Mouse (Mus musculus) adrenal gland, postnatal 14 days (tissue): ENCODE data around the gene Khdc3. TPM values are rescaled to one million over a fixed set of nuclear protein-coding genes. Genes with fewer than 3 reads are reported as not detected.
"Not testable (repeated sequence)": the region's sequence is repeated elsewhere in the genome, so short reads cannot be mapped to it uniquely, and the experiment has no call there.

Source experiments
- DNase-seq: peaks from one replicate; pipeline ENCODE4 v3.0.0; 2021; ENCODE audit warnings: mixed read lengths
- long read RNA-seq, 2 experiments: library from polyadenylated mRNA; stranded (forward); transcript quantifications; one replicate each; pipeline ENCODE4 v2.0.0; 2021
- total RNA-seq: library from RNA; stranded (reverse); gene quantifications from 2 replicates; pipeline ENCODE4 v1.2.3, GENCODE M21; 2021

Gene Khdc3
- total RNA-seq = 0.19 and 1.1 TPM in 2 replicates
- long read RNA-seq, experiment 1, partial matches to known transcripts = 1 of 1 reads
- long read RNA-seq, experiment 1, other reads (novel, unspliced or antisense) = 0 of 1 reads
- long read RNA-seq, experiment 2 = 0 reads

DNA sequence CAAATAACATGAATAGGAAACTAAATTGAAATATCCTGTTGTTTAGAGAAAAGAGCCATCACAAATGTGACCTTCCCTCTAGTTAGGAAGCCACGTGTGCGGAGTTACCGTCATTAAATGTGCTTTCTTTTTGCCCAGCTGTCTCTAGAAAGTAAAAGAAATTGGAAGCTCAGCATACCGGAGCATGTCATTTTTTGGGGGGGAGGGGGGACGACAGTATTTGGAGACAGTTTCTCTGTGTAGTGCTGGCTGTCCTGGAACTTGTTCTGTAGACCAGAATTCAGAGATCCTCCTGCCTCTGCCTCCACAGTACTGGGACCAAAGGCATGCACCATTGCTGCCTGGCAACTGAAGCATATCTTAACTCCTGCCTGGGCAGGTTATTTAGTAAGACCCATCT is at the start of gene Khdc3:
Khdc3 (plus strand) TSS at position 301 of the 400 bp plus-strand sequence.
- no peak for DNase-seq

DNA sequence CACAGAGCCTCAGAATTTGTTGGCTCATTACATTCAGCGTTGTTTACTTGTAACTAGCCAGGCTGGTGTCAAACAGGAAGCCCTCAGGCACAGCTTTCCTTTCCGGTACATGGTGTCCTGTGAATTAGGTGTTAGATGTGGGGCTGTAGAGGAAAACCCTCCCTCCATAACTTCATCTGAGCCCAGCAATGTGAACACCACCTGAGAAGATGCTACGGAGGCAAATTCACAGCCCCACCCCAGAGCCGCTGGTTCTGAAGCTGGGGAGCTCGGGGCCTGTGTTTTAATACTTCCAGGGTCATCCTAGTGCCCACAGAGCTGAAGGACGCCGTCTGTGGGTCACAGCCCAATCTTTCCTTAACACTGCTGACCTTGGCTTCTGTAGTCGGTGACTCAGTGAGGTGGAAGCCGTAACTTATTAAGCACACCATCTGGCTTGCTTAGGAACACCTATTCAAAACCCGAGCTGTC is 46.2 kb upstream of the Khdc3 start:
- DNase-seq = peak; percentile 65

DNA sequence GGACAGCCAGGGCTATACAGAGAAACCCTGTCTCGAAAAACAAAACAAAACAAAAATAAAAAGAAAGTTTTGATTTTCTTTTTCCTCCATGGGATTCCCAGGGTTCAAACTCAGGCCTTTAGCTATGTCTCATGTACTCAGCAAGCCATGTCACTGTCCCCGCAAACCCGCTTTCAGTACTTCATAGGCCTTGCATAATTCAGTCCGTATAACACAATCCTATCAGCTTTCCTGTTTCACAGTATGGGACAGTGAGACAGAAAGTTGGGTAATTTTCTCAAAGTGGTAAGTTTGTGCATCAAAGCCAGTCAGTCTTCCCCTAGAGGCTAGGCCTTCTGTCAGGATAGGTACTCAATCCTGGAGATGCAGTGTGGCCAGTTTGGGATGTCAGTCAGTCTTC is 42.4 kb upstream of the Khdc3 start:
- no peak for DNase-seq

DNA sequence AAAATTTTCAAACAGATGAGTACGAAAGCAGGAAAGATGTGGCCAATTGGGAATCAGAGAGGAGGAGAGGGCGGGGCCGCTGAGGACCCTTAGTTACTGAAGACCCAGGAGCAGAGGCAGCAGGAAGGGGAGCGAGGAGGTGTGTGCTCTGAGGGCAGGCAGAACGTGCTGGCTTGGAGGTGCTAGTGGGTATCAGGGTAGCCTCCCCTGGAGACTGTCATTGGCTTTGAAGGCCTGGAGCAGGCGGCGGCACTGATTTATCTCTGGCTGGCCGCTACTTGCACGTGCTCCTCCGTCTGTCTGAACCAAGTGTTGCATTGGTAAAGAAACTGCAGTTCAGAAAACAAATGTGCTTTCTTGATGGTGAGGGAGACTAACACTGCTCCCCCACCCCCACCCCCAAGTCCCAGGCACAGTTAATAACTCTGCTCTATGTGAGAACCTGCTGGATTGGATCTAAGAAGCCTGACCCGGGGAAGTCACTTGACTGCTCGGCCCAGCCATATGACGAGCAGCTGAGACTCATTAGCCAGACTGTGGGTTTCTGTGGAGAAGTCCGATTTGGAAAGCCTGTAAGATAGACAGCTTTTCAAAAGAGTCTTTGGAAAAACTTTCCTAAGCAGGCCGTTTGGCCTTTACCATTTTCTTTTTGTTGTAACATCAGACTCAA is 37.9 kb upstream of the Khdc3 start:
- peak; percentile 55 for DNase-seq

DNA sequence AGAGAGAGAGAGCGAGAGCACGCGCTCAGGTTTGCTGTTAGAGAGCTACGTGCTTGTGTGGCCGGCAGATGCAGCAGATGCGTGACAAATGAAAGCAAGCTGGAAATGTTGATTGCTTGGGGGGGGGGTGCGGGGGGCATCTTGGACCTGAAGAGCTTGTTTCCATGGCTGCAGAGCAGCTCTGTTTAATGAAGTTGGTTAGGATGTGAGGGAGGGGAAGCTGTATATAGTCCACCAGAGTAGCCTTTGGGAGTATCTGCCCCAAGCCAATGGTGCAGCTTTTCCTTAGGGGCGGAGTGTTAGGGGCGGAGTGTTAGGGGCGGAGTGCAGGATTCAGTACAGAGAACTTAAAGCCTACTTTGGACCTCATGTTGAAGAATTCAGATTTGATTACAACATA is 34.5 kb upstream of the Khdc3 start:
- DNase-seq = peak; percentile 20

DNA sequence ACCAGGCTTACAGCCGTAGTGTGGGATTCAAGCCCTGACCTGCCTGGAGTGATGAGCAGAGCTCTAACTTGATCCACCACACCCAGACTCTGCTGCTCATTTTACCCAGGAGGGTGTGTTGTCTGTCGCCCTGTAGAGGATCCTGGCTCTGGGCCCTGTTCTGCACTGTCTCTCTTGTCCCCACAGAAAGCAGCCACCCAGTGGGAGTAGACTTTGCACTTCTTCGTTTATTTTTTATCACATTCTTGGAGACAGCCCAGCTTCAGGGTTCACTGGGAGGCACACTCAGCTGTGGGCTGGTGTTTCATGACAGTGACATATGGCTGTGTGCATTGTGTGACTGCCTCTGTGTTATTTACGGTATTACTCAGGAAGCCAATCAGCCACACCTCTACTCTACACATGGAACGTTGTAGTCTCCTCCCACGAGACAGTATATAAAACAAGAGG is 33.4 kb upstream of the Khdc3 start:
- DNase-seq = no peak

DNA sequence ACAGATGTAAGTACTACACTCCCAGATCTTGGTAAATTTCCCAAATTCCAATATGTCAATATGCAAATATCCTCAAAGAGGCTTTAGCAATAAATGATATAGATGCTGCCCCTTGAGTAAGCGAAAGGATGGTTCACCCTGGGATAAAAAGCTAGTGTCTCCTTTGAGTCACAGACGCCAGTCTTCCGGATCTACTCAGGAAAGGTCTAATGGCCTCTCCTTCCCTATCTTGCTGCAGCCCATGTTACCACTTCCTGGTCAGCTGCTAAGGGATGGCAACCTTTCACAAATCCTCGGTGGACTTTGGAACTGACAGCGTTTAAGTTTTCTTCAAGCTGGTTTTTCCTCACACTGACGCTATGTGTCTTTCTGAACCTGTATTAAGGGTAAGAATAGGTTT is 32.9 kb upstream of the Khdc3 start:
- no peak for DNase-seq

DNA sequence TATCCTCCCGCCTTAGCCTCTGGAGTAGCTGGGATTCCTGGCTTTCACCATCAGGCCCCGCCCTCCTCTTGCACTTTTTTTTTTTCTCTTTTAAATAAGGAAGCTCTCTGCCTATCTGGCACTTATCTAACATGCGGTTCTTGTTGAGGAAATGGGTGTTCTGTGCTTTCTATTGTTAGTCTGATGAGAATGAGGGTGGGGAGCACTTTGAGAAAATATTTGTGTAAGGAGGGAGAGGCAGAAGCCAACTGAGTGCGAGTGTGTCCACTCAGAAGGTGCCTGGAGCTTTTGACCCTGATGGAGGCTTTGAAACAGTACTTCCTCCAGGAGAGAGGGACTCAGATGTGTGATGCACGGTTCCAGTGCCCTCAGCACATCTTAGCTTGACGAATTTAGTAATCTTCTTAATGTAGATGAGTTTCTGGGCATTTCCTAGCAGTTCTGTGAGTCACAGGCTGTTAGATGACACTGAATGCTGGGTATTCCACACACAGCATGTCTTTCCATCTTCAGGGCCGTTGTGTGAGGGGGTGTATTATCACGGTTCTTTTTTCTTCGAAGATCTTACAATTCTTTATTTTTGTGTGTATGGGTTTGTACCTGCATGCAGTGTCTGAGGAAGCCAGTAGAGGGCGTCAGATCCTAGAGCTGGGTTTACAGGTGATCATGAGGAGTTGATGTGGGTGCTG is 30.5 kb upstream of the Khdc3 start:
- DNase-seq = no peak

DNA sequence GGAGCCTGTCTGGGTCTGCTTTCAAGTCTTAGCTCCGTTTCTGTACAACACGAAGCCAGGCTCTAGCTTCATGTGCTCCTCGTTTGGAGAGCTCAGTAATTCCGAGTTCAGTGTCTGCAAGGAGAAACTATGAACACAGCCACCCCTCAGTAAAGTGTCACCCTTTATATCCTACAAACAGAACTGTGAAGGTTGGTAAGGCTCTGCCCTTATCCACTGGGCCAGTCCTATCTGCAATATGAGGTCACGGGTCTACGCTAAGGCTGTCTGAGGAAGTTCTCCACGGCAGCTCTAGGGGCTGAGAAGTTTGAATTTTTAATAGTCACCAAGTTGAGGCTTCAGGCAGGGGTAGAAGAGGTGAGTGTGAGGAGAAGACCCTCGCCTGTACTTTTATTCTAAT is 29.2 kb upstream of the Khdc3 start:
- DNase-seq = no peak

DNA sequence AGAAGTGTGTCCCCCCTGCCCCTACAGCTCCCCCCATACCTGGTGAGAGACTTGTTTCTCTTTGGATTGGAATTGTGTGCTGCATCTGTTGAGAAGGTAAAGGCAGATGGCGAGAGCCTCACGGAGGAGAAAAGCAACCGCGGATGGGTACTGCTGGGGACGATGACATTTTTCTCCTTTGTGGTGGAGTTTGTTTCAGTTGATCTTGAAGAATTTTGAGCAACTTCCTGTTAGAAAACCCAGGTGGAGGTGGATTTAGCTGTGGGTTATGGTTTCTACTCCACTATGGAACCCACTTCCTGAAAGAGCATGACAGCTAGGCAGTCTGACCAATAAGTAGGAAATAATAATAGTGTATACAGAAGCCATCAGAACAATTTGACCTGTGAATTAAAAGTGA is 28.5 kb upstream of the Khdc3 start:
- no peak for DNase-seq

DNA sequence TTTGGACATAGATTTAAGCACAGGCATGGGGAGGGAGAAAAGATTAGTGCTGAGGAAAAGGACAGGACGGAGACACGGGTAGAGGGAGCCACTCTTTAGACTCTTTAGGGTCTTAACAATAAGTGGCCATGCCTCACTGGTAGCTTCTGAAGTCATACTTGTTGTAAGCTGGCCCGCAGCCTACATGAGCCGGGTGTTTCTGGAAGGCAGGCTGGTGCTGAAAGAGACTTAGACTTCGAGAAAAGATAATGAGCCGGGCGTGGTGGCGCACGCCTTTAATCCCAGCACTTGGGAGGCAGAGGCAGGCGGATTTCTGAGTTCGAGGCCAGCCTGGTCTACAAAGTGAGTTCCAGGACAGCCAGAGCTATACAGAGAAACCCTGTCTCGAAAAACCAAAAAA is 22.3 kb upstream of the Khdc3 start:
- DNase-seq = not testable (repeated sequence)

DNA sequence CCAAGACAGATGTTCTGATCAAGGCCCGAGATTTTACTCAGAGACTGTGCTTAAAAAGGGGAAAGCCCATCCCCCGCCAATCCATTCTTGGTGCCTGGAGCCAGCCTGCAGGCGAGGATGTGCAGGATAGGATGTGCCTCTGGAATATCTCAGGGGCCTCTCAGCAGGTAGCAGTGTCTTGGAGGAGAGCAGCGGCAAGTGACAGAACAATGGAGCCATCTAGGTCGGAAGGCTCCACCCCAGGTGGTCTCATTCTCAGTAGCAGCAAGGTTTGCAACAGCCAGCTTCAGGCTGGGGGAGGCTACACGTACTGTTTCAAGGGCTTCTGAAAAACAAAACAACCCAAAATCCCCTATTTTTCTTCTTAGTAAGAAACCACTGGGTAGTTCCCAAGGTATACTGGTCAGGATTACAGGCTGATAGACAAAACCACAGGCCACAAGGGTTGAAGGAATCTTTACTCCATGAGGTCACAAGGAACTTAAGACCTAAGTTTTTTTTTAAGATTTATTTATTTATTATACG is 21.8 kb upstream of the Khdc3 start:
- no peak for DNase-seq

DNA sequence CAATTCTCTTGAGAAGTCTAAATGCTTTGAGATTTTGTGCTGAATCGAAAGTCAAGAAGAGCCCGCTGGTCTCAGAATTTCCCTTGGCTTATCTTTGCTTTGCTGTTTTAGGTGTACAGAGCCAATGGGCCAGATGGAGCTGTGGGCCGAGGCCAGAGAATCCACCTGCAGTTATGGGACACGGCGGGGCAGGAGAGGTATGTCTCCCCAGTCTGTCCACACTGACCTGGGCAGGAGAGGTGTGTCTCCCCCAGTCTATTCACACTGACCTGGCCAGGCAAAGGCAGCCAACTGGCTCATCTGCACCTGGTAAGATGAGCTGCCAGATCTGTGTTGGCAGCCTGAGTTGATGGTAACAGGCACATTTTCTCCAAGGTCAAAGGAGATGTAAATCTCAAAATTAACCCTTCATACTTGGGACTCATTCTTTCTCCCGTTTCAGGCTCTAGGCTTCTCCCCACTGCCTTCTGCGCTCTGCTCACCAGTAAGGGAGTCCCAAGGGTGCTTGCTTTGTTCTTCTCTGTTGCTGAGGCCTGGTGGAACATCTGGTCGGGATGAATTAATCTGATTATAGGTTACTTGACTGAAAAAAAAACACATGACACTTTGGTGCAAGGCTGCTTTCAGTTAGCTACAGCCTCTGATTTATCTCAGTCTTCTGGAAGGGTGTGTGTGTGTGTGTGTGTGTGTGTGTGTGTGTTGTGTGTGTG is 19.2 kb upstream of the Khdc3 start:
- no peak for DNase-seq

DNA sequence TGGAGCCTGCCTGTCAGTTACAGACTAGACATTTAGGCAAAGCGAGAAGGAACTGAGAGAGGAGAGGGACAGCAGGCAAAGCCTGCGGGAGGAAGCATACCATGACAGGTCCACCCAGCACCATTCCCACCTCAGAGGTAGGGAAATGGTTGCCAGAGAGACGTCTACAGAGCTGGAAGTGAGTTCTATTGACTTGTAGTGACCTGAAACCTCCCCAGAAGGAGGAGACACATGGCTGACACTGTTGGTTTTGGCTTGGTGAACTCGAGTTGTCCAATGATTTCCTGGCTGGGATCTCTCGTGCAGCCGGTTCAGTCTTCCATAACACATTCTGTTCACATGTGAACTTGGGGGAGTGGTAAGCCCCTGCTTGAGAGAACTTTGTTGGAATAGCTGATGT is 17.7 kb upstream of the Khdc3 start:
- no peak for DNase-seq

DNA sequence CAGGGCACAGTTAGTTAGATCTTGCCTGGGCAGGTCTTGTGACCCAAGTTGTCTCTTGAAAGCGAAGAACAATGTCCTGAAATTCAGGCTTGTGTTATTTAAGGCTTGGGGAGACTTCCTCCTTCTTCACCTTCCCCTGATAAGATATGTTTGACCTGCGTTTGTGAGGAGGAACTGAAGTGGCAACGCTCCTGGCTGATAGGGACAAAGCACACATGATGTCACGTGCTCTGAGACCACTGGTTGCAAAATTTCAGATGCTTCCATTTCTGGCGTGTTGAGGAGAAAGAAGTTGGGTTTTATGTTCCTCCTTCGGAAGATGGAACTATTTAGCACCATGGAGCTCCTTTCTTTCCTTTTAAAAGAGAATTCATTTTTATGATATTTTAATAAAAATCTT is 15.8 kb upstream of the Khdc3 start:
- DNase-seq = no peak

DNA sequence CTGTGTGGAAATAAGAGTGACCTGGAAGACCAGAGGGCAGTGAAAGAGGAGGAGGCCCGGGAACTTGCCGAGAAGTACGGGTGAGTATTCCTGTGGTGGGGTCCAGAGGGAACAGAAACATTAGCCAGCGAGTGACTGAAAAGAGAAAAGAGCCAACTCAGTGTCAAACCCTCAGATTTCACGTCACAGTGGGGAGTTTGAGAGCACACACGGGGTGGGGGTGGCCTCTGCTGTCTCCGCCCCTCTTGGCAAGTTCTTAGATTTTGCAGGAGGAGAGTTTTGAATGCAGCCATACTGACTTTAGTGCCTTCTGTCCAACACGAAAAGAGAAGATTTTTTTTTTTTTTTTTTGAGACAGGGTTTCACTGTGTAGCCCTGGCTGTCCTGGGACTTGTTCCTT is 14.5 kb upstream of the Khdc3 start:
- DNase-seq = no peak

DNA sequence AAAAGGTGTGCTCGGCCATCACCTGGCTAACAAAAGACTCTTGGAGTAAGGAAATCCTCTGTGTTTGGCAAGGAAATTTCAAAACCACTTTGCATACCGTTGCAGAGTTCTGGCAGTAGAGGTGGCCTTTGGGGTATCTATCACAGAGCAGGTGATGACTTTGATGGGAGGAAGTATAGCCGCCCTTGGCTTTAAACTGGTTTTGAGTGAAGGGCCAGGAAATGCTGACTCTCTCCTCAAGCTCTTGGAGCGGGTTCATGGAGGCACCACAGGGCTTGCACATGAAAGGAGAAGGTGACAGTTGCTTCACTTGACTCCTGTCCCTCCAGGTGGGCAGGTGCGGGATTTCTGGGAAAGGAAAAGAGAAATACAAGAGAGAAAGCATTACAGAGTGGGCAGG is 14.1 kb upstream of the Khdc3 start:
- DNase-seq = no peak

DNA sequence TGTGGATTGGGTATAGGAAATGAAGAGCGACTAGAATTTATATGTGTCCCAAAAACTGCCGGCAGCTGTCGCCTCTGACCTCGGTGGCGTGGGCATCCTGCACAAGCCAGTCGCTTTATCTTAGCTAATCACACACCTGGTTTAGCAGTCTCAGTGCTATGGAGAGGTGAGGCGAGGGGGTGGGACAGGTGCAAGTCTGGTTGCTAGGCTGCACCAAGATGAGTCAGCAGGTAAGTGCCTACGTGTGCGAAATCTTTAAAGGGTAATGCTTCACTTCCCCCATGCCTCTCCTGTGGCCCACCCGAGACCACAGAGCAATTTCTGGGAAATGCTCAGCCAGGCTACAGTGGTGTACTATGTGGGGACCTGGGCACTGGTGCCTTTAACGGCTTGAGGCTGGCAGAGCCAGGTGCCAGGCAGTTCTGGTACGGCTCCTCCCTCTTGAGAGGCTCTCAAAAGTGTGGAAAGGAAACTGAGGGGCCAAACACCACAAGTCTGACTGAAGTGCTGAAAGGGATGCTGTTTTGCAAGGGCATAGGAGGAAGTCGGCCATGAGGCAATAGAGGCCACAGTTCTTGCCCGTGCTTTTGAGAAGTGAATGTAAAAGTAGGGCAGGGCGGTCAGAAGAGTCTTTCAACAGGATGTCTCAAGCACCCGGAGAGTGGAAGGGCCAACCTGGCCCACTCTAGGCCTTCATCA is 12.3 kb upstream of the Khdc3 start:
- DNase-seq = no peak

DNA sequence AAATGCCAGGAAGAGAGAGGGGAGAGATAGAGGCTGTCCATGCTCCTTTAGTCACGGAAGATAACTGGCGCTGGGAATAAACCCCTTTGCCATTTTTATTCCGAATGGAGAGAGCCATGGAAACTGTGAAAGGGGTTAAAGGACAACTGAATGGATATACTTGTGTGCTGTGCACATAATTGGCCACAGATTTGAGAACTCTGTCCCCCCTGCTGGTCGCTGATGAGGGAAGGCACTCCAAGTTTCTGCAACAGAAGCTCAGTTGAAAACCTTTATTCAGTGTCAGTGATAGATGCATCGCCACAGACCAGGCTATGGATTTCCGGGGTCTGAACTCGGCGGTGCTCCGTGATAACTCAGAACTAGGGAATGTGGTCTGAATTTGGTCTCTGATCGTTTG is 11.5 kb upstream of the Khdc3 start:
- DNase-seq = no peak

DNA sequence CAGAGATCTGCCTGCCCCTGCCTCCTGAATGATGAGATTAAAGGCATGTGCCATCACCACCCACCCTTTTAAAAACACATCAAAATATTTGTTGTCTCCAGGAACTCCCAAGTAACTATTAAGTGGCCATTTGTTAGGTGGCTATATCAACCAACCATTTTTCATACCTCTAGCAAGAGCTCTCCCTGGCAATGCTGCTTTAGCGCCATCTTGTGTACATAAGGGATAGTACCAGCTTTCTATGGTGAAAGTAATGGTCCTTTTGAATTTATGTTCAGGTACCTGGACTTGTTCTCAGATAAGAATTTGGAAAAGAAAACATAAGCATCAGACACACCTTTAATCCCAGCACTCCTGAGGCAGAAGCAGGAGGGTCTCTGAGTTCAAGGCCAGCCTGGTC is 9.9 kb upstream of the Khdc3 start:
- DNase-seq = peak; percentile 58

DNA sequence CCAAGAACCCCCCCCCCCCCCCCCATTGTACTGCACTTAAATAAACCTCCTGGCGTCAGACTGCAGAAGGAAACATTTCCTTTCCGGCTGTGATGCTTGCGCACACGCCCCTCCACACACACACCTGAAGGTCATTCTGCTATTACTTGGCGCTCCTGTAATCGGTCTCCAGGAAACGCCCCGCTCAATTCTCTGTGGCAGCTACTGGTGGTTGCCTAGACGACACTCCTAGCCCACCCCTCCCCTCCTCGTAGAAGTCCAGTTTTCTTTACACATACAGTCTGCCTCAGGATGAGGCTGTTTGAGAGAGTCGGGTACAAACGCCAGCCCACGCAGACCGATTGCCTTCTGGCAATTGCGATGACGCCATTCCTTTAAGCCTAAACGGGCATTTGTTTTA is 7.1 kb upstream of the Khdc3 start:
- no peak for DNase-seq

DNA sequence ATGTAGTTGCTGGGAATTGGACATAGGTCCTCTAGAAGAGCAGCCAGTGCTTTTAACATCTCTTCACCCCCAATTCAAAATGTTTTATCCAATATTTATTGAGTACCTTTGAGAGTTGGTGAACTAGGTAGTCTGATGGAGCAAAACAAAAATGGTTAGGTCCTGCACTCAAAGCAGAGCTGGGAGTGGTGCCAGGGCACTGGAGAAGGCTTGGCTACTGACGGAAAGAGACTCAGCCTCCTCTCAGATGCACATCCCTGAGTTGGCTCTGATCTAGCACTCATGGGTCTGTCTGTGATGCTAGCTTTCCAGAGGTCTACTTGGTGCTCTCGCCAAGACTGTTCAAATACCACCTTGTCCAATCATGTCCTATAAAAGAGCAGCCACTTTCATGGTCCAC is 3.7 kb upstream of the Khdc3 start:
- no peak for DNase-seq
